Mouse (Mus musculus): ENCODE data around the gene Gm29866. TPM values are rescaled to one million over a fixed set of nuclear protein-coding genes. Genes with fewer than 3 reads are reported as not detected.

Gm29866 gene
- polyA plus RNA-seq (2012; rRNA removed; ENCODE audit: low replicate concordance): not detected in 2 replicates

GRCm38 (mm10) chrY:20993557-20993956 lies at the start of gene Gm29866:
TSS of gene Gm29866 (minus strand) at chrY:20993657.

Other genes starting within 250 kb of the Gm29866 start
- gene Gm20909, start 170.9 kb upstream of the Gm29866 start, polyA plus RNA-seq (2012; rRNA removed; ENCODE audit: low replicate concordance): not detected in 2 replicates
- gene Gm20865, start 247.9 kb upstream of the Gm29866 start, polyA plus RNA-seq (2012; rRNA removed; ENCODE audit: low replicate concordance): not detected in 2 replicates